In genomic region chr7:37630410-37630809, GRCm38 (mm10) we compare ENCODE assay signal across 22 mouse cellular contexts.
"Had no signal": no experiment of that assay in that cellular context is flagged by ENCODE, and none has a peak within 500 bp of the region (broad histone marks: within the 10 kb centered on the region; RNA-seq: fewer than 3 reads in every experiment).

No protein-coding gene starts in this region.

- DNase-seq: heart, postnatal 10 days; heart, postnatal 14 days; heart, postnatal 36 days; heart, postnatal 4 days; kidney, adult 11 months; kidney, adult 18-20 months; kidney, adult 2 months; kidney, adult 8-10 months; kidney, adult 9 months; kidney, postnatal 10 days; kidney, postnatal 14 days; kidney, postnatal 25 days; kidney, postnatal 36 days; kidney, postnatal 4 days; layer of hippocampus, adult 9-11 months; layer of hippocampus, postnatal 36 days had no signal

- ATAC-seq: hindbrain, embryonic 16.5 days; hindbrain, postnatal 0 days; inflammation-experienced regulatory T-cells, adult 6 months; intestine, embryonic 15.5 days; intestine, embryonic 16.5 days; intestine, postnatal 0 days had no signal
